Mouse (Mus musculus) adrenal gland, adult 2 months (tissue): ENCODE results near the gene A930018P22Rik. TPM values are rescaled to one million over a fixed set of nuclear protein-coding genes. Genes with fewer than 3 reads are reported as not detected.

ENCODE experiments used
- DNase-seq: peaks from one replicate; pipeline ENCODE4 v3.0.0; 2021
- polyA plus RNA-seq: library from polyadenylated mRNA; depleted of rRNA; stranded (reverse); fragments of >200 nt; gene quantifications from 2 replicates; pipeline ENCODE4 v1.2.3, GENCODE M21; 2012; rRNA removed
- total RNA-seq, 2 experiments: library from RNA; stranded (reverse); gene quantifications; 2 replicates each; pipeline ENCODE4 v1.2.3; 2021

A930018P22Rik gene
- total and polyA plus RNA-seq, 3 experiments = 0.73 to 1.8 (median 1.6) TPM

DNA sequence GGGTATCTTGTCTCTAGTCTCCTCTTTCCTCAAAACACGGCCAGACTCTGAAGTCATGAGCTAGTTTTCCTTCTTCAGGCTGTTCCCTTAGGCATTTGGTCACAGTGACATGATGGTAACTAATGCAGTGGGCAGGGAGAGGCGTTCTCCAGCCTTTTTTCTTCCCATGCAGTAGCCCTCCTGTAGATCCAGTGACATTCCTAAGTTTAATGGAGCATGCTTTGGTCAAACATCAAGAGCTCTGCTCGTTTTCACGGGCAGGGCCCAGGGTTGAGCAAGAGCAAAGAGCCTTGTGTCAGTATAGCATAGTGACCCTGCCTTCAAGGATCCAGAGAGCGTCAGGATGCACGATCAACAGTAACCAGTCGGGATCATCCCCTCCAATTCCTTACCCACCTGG is 40.8 kb downstream of the A930018P22Rik start:
- DNase-seq = no peak

DNA sequence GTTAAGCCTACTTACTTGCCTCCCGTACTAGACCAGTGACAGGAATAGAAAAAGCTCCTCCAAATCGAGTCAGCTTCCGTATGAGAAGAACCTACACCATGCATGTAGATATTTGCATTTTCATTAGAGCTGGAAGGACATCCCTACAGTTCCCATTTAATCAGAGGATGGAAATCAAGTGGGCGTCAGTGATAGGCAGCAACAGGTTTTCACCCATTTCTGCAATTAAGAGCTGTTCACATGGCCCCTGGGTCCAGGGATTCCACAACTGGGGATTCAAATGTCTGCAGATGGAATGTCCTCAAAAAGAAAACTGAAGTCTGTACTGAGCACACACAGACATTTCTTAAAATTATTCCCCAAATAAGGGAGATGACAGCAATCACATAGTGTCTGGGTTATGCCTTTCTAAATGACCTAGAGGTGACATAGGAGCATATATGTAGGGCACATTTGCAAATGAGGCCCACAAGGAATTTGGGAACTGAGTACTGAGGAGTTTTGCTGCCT is 41.5 kb downstream of the A930018P22Rik start:
- DNase-seq = no peak

DNA sequence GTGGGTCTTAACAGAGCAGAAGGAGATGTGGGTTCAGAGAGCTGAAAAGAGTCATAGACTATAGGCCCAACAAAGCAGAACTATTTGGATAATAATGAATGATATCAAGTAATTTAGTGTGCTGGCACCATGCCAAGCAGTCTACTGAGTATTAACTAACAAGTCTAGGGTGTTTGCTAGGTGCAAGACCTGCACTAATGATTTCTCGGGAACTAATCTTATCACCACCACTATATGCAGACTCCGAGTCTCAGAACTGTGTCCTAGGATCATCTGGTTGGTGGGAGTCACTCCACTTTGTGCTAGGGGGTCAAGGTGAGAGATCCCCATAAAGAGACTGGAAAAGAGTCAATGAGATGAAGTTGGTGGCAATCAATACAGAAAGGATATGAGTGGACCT is 43.1 kb downstream of the A930018P22Rik start:
- DNase-seq = no peak

DNA sequence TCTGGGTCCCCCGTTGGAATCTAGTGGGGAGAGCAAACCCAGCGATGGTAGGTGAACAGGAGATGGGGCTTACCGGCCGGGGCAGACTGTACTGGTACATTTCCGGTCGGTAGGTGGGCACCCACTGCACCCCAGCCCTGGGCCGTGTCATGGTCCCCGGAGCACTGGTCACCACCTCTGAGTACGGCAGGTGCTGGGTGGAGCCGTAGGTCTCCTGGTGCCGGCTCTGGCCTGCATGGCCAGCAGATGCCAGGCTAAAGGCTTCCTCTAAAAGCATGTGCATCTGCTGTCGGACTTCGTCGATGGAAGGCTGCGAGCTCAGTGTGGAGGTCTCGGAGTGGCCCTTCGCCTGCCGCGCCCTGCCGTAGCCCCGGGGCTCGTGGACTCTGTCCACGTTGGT is 45.2 kb downstream of the A930018P22Rik start:
- DNase-seq = no peak

DNA sequence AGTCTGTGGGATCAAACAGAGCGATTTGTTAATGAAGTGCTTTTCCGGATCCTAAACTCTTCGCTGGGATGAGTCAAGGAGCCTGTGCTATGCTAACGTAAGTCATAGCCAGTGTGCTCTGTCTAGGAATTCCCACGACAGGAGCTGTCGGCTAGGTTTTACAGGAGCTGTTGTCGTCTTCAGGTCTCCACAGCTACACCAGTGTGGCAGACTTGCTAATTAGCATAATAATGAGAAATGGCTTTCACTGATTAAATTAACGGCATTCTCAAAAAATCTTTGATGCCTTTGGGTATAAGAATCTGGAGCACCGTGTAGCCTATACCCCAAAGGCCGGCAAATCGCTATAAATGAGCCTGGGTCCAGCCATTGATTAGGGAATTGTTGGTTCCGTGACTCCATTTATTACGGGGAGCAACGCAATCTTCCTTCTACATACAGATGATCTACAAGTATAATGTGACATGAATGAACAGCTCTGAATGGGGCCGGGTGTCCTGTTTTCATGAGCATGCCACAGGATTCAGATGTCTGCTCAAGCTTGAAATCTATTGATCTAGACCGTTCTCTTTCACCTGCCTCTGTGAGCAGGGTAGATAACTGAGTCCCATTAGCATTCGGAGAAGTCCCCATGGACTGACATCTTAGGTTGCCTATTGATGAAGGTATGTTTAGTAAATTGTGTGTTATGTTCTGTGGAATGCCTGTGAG is 45.8 kb downstream of the A930018P22Rik start:
- DNase-seq = no peak

DNA sequence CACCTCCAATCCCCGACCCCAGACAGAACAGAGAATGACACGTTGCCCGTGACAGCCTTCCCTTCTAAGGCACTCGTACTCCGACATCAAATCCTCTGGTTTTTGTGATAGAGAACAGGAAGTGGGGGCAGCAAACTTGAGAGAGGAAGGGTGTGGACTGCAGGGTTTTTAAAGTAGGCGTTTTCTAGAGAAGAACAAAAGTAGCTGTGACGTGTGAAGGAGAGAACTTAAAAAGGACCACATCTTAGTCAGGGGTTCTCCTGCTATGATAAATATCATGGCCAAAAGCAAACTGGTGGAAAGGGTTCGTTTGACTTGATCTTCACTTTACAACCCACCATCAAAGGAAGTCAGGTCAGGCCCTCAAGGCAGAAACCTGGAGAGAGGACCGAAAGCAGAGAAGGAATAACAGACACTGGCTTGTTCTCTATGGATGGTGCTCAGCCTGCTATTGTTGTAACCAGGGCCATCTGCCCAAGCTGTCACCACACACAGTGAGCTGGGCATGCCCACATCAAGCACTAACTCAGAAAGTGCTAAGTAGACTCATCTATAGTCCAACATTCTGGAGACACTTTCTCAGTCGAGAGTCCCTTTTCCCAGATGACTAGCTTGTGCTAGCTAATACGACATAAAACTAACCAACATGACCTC is 50.3 kb downstream of the A930018P22Rik start:
- DNase-seq = no peak

DNA sequence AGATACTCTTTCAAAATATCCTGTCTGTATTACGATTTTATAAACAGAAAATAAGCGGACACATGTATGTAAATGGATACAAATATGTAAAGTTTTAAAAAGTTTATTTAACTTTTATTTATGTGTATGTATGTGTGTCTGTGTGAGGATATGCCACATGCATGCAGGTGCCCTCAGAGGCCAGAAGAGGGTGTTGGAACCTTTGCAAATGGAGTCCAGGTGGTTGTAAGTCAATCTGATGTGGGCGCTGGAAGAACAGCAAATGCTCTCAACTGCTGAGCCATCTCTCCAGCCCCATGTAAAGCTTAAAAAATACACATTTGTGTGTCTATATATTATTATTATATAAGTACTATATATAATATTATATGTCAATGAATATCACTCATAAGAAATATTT is 50.9 kb downstream of the A930018P22Rik start:
- no peak for DNase-seq

Other genes starting within 250 kb of the A930018P22Rik start
- 10 to 100 TPM; 19.1 to 31.8 TPM for gene Lmo2, start 164.8 kb upstream of the A930018P22Rik start, total RNA-seq
- gene Lmo2, start 164.8 kb upstream of the A930018P22Rik start, polyA plus RNA-seq = 24.0 and 26.7 TPM in 2 replicates
- 10 to 100 TPM; 66.3 to 77.9 TPM for gene Fbxo3, start 95.0 kb upstream of the A930018P22Rik start, total RNA-seq
- gene Fbxo3, start 95.0 kb upstream of the A930018P22Rik start, polyA plus RNA-seq = 9.3 and 12.8 TPM in 2 replicates
- gene 4931422A03Rik, start 94.4 kb upstream of the A930018P22Rik start, total RNA-seq = not detected
- gene 4931422A03Rik, start 94.4 kb upstream of the A930018P22Rik start, polyA plus RNA-seq = not detected in 2 replicates
- gene Gm10912, start 56.9 kb upstream of the A930018P22Rik start, total RNA-seq = under 1 TPM; 0.17 to 0.49 TPM
- gene Gm10912, start 56.9 kb upstream of the A930018P22Rik start, polyA plus RNA-seq = 0.13 and 0.24 TPM in 2 replicates
- gene Gm10799, start 54.2 kb upstream of the A930018P22Rik start, total RNA-seq = not detected
- gene Gm10799, start 54.2 kb upstream of the A930018P22Rik start, polyA plus RNA-seq = not detected in 2 replicates
- 10 to 100 TPM; 10.5 to 12.5 TPM for gene Cd59b, start 52.9 kb upstream of the A930018P22Rik start, total RNA-seq
- 7.8 and 10.6 TPM in 2 replicates for gene Cd59b, start 52.9 kb upstream of the A930018P22Rik start, polyA plus RNA-seq
- gene Cd59a, start 27.0 kb upstream of the A930018P22Rik start, total RNA-seq = 100 to 1,000 TPM; 113 to 117 TPM
- 24.5 and 30.9 TPM in 2 replicates for gene Cd59a, start 27.0 kb upstream of the A930018P22Rik start, polyA plus RNA-seq